Mouse (Mus musculus): Measurements from ENCODE around the gene Hs3st3b1. TPM values are rescaled to one million over a fixed set of nuclear protein-coding genes. Genes with fewer than 3 reads are reported as not detected.

Hs3st3b1 gene
- polyA plus RNA-seq, 1 experiment from 2014 or later = 0.03 TPM

DNA sequence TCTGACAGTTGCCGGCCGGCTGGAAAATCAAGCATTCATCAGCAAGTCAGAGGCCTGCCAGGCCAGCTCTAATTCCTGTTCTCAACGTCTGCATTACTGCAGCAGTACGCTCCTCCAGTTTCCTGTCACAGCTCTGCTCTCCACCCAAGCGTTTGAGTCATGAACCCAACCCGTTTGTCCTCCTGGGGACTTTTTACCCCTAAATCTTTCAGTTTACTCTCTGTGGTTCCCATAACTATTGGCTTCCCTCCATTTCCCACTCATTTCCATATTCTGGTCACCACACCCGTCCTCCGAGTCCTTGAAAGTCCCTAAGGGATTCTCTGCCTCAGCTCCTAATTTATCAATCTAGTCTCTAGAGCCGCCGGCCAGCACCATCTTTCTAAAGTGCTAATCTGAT lies 42.8 kb downstream of the Hs3st3b1 start:
- 24% methylated on average over 10 of the region's 10 CpGs for WGBS (ENCODE audit: missing documents)
- Histone ChIP-seq H3K4me3 (ENCODE audit: inconsistent target) (no peak overlapping the region), H3K27ac (no peak overlapping the region), H3K79me2 (ENCODE audit: inconsistent target) (no peaks in the 10 kb centered on the region), H3K36me3 (ENCODE audit: inconsistent target) (no peaks in the 10 kb centered on the region)

DNA sequence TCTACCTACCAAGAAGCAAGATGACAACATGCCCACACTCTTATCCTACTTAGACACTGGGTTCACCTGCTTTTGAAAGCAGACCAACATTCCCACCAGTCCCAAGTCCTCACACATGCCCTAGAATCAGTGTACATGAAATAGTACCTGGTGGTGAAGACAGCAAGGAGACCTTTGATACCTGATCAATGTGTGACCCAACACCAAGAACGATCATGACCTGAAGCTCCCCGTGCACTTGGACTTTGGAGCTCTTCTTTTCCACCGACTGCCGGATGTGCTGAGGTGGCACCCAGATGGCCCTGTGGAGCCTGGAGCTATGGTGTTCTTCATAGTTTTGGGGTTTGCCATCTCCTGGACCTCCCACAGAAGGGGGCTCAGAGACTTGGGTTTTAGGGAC lies 43.5 kb downstream of the Hs3st3b1 start:
- Histone ChIP-seq H3K27ac (no peak overlapping the region), H3K79me2 (ENCODE audit: inconsistent target) (no peaks in the 10 kb centered on the region), H3K4me3 (ENCODE audit: inconsistent target) (no peak overlapping the region), H3K36me3 (ENCODE audit: inconsistent target) (no peaks in the 10 kb centered on the region)
- 92% methylated on average over 4 of the region's 4 CpGs for WGBS (ENCODE audit: missing documents)

DNA sequence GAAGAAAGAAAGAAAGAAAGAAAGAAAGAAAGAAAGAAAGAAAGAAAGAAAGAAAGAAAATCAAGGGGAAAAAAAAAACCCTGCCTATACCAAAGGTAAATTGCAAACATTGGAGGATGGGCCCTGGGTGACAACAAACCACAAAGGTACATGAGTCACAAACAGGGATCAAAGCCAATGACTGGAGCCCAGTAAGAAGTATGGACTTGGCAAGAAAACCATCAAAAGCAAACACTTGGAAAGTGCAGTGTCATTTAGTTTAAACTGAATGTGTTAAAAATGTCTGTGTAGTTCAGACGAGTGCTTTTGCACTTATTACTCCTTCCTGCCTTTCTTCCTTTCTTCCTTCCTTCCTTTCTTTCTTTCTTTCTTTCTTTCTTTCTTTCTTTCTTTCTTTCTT lies 59.3 kb downstream of the Hs3st3b1 start:
- Histone ChIP-seq H3K4me3 (ENCODE audit: inconsistent target) (no peak overlapping the region), H3K79me2 (ENCODE audit: inconsistent target) (no peaks in the 10 kb centered on the region), H3K27ac (no peak overlapping the region), H3K36me3 (ENCODE audit: inconsistent target) (no peaks in the 10 kb centered on the region)
- 0% methylated on average over 1 of the region's 1 CpGs for WGBS (ENCODE audit: missing documents)

DNA sequence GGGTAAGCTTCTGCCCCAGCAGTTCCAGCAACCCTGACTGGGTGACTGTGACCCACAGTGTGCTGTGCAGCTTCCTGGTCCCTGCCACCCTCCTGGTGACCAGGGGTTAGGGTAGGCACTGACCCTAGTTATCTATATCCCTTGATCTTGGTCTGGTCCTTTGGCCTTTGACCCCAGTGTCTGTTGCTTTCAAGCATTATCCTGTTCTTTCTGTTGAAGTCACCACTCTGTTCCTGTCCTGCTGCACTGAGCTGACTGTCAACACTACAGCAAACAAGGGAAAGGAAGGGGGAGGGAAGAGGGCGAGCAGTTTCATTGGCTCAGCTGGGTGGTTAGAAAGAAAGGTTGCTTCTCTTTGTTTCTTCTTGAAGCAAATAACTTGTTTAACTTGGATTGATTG lies 60.1 kb downstream of the Hs3st3b1 start:
- WGBS (ENCODE audit: missing documents) = 45% methylated on average over 1 of the region's 1 CpGs
- Histone ChIP-seq H3K79me2 (ENCODE audit: inconsistent target) (no peaks in the 10 kb centered on the region), H3K27ac (no peak overlapping the region), H3K36me3 (ENCODE audit: inconsistent target) (no peaks in the 10 kb centered on the region), H3K4me3 (ENCODE audit: inconsistent target) (no peak overlapping the region)

DNA sequence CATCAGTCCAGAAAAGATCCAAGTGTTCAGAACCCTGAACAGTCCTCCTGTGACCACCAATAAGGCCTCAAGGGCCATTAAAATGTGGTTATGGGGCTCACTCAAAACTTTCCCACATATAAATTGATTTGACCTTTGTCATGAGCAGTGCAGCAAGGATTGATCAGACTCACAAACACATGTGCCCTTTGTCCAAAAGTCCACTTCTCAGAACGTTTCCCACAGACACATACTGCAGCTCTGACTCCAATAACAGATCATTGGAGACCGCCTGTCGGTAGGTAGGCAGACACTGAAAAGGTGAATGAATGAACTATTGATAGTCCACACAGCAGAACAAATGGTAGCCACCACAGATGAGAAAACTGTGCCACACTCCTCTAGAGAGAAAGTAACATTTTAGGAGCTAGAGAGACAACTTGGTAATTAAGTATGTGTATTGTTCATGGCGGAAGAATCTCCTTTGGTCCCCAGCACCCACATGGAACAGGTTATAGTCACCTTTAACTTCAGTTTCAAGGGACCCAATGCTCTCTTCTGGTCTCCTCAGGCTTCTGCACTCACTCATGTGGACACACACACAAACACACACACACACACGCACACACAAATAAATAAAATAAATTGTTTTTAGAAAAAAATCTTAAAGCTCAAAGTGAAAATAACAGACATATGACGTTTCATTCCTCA lies 70.9 kb downstream of the Hs3st3b1 start:
- Histone ChIP-seq H3K36me3 (ENCODE audit: inconsistent target) (no peaks in the 10 kb centered on the region), H3K4me3 (ENCODE audit: inconsistent target) (no peak overlapping the region), H3K27ac (no peak overlapping the region), H3K79me2 (ENCODE audit: inconsistent target) (no peaks in the 10 kb centered on the region)
- 83% methylated on average over 6 of the region's 6 CpGs for WGBS (ENCODE audit: missing documents)

DNA sequence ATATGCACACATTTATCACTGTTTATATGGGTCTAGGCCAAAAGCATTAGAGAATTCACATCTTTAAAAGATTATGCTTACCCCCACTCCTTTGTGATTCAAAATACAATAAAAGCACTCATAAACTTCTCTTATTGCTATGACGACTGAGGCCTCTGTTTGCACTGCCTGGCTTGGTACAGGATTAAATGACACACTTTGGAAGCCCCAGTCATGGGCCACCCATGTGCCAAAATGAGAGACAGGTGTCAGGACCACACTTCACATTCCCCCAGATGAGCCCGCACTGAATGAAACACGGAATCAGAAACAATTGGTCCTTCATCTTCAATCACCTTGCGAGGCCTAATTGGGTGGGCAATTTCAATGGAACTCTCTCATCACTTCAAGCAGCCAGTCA lies 71.8 kb downstream of the Hs3st3b1 start:
- WGBS (ENCODE audit: missing documents) = 94% methylated on average over 4 of the region's 4 CpGs
- H3K27ac ChIP-seq = no peak overlapping the region
- no peaks in the 10 kb centered on the region for H3K79me2 ChIP-seq (ENCODE audit: inconsistent target)

DNA sequence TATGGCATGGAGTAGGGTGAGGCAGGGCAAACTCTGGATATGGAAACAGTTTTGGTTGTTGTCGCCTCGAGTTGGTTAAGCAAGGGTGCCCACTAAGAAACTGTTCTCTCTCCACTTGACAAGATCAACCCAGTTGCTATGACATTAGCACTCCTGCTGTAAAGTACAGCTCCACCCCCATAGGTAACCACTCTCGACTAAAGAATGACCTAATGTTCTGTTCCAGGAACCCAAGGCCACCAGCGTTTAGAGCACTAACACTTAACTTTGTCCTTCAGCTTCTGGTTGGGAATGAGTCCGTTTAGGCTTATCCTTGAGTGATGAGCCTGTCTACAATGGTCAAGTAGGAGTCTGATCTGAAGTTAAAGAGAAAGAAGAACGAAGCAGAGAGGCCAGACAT lies 76.7 kb downstream of the Hs3st3b1 start:
- no peaks in the 10 kb centered on the region for H3K36me3 ChIP-seq (ENCODE audit: inconsistent target)
- H3K79me2 ChIP-seq (ENCODE audit: inconsistent target) = no peaks in the 10 kb centered on the region
- 92% methylated on average over 6 of the region's 6 CpGs for WGBS (ENCODE audit: missing documents)
- H3K4me3 ChIP-seq (ENCODE audit: inconsistent target) = no peak overlapping the region
- H3K27ac ChIP-seq = no peak overlapping the region

More for the DNA sequence above, 71.8 kb downstream of the Hs3st3b1 start:
- Histone ChIP-seq H3K4me3 (ENCODE audit: inconsistent target) (no peak overlapping the region), H3K36me3 (ENCODE audit: inconsistent target) (no peaks in the 10 kb centered on the region)

DNA sequence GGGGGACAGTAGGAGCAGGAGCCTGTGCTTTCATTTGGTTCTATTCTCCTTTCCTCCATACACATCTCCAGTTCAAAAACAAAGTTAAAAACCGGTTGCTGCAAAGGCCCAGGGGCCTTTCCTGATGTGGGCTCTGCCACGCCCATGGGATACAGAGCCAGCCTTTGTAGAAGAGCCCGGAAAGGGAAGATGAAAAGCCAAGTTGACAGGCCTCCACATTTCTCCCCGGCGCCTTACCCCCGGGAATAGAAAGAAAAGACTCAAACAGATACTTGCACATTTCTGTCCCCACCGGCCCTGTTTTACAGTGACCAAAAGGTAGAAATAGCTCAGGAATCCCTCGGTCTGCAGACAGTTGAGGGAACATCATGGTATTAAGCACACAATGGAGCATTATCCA lies 77.4 kb downstream of the Hs3st3b1 start:
- no peak overlapping the region for H3K4me3 ChIP-seq (ENCODE audit: inconsistent target)
- no peaks in the 10 kb centered on the region for H3K36me3 ChIP-seq (ENCODE audit: inconsistent target)
- 84% methylated on average over 8 of the region's 8 CpGs for WGBS (ENCODE audit: missing documents)
- no peaks in the 10 kb centered on the region for H3K79me2 ChIP-seq (ENCODE audit: inconsistent target)
- no peak overlapping the region for H3K27ac ChIP-seq

DNA sequence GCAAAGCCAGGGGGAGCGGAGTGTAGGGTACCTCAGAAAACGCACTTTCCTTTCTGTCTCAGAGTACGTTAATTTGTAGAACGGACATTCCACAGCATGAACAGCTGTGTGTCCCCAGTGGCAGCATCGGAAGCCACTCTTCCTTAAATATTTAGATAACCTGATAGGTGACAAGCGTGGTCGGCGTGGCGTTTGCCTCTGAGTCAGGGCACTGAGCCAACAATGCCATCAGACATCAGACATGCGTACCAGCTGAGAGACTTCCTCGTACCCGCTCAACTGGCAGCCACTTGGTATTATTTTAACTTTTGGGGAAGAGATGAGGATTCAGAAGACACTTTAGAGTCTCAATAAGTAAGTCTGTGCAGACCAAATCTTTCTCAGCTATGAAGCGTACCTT lies 84.6 kb downstream of the Hs3st3b1 start:
- H3K27ac ChIP-seq = no peak overlapping the region
- no peaks in the 10 kb centered on the region for H3K79me2 ChIP-seq (ENCODE audit: inconsistent target)
- no peak overlapping the region for H3K4me3 ChIP-seq (ENCODE audit: inconsistent target)
- no peaks in the 10 kb centered on the region for H3K36me3 ChIP-seq (ENCODE audit: inconsistent target)
- 53% methylated on average over 13 of the region's 13 CpGs for WGBS (ENCODE audit: missing documents)

Other genes starting within 250 kb of the Hs3st3b1 start
- 7.0 to 13.7 TPM (median 7.3 TPM) in 3 replicates for gene Cox10, start 157.2 kb upstream of the Hs3st3b1 start, polyA plus RNA-seq (2018)